Mouse (Mus musculus) heart, adult 8-10 months (tissue): ENCODE results near the gene Actl7a. TPM values are rescaled to one million over a fixed set of nuclear protein-coding genes. Genes with fewer than 3 reads are reported as not detected.

ENCODE experiments used
- DNase-seq: peaks from one replicate; pipeline ENCODE4 v3.0.0; 2022; ENCODE audit warnings: low spot score
- total RNA-seq, 4 experiments: library from RNA; stranded (reverse); gene quantifications; 2 replicates each; pipeline ENCODE4 v1.2.4; 2022

Actl7a gene
- total RNA-seq, 4 experiments from 2014 or later = not detected

- DNase-seq = no peak
Measured at GRCm38 (mm10) chr4:56757693-56758092, 14.5 kb downstream of the Actl7a start.

DNA sequence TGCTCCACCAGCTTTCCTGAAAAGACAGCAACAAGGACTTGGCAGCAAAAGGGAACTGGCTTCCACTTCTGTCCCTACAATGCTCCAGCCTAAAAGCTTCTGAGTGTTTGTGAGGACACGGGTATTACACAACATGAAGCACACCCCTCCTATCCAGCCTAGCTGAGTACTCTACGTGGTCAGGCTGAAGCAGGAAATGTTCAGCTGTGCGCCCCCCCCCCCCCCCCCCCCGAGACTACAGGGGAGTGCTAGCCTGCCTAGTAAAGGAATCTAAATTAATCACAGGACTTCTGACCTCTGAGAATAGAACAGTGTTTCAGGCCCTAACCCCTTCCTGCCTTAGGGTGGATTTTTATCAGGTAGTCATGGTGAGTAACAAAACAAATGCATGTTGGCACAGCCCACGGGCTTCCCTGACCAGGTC, 24.7 kb downstream of the Actl7a start:
- DNase-seq = peak; percentile 39

- peak; percentile 31 for DNase-seq
Measured at GRCm38 (mm10) chr4:56768913-56769312, 25.7 kb downstream of the Actl7a start.

DNA sequence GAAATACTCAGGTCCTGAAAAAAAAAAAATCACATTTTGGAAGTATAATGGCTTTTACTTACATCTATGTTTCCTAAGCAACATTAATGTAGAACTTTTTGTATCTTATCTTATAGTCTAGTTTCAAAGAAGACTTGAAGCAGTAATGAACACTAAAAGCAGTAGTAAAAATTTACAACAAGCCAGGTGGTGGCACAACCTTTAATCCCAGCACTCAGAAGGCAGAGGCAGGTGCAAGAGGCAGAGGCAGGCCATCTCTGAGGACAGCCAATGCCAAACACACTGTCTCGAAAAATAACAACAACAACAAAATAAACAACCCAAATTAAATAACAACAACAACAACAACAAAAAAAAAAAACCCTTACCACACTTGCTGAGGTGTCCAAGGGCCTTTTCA, 27.9 kb downstream of the Actl7a start:
- no peak for DNase-seq

DNA sequence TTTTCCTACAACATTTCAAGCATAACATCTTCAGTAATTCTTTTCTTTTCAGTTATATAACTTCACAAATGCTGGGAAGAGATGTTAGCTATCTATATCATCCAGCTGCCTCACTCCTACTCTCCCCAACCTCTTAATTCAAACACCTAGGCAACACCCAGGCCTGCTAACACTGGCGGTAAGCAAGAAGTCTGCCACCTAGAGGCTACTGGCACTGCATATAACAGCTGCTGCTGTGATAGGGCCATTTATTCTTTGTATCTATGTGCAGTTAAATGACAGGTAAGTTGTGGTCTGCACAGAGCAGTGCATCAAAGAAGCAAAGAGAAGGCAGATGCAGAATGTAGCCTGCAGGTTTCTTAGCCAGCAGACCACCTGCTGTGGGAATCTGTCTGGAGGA, 48.2 kb downstream of the Actl7a start:
- no peak for DNase-seq

Other genes with a start within 250 kb of the Actl7a start
- not detected for gene Gm26657, start 3.3 kb upstream of the Actl7a start, total RNA-seq
- not detected for gene Actl7b, start 2.0 kb upstream of the Actl7a start, total RNA-seq
- gene Elp1, start 58.9 kb downstream of the Actl7a start, total RNA-seq = 10 to 100 TPM; 20.0 to 22.7 (median 21.4) TPM
- 1 to 10 TPM; 1.8 to 3.3 (median 2.3) TPM for gene Fam206a, start 58.9 kb downstream of the Actl7a start, total RNA-seq
- gene Ctnnal1, start 121.8 kb downstream of the Actl7a start, total RNA-seq = 10 to 100 TPM; 18.1 to 47.5 (median 30.1) TPM
- 100 to 1,000 TPM in 1 of 4 experiments, 10 to 100 TPM in 3; 84.8 to 104 (median 93.0) TPM for gene Tmem245, start 204.0 kb downstream of the Actl7a start, total RNA-seq
- gene Frrs1l, start 247.0 kb downstream of the Actl7a start, total RNA-seq = under 1 TPM; 0.09 to 0.23 (median 0.10) TPM